Comparison of ENCODE assay signal across 19 mouse cellular contexts in the genomic region with DNA sequence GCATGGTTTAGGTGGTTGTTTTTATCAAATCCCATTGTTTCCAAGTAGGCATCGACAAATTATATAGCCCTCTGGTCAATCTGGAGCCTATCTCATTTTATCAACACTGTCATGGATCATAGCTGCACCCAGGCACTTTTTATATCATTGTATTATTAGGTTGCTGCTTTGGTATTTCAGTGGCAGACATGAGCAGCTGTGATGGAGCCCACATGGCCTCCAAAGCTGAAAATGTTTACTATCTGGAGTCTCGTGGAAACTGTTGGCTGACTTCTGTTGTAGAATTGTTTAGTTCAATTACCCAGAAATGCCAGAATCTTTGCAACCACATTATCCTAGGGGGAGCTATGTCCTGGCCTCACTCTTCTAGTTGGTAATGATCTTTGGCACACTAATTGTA.
DNase-seq lines count a peak whose midpoint lies in the region; ATAC-seq and TF ChIP-seq lines count a peak whose summit lies in the region.
"Had no signal": no experiment of that assay in that cellular context is flagged by ENCODE, and none has a peak within 500 bp of the region (broad histone marks: within the 10 kb centered on the region; RNA-seq: fewer than 3 reads in every experiment).

No protein-coding gene starts in this region.

- H3K9me3 ChIP-seq in liver, embryonic 12.5 days (replicated peaks) = no peaks in the 10 kb centered on the region
- H3K9me3 ChIP-seq in lung, postnatal 0 days (ENCODE audit: low read length) = no peaks in the 10 kb centered on the region
- no peaks in the 10 kb centered on the region for H3K9me3 ChIP-seq in stomach, embryonic 14.5 days (ENCODE audit: control insufficient read depth, low read depth, low read length)
- H3K9me3 ChIP-seq: embryonic facial prominence, embryonic 15.5 days; forebrain, embryonic 10.5 days; limb, embryonic 12.5 days; liver, embryonic 15.5 days; megakaryocyte, embryonic 14.5 days had no signal

- intact Hi-C loops in heart, postnatal 10 days (cut with DNase I) = no loop called here

- H3K27ac ChIP-seq in liver, adult 2 months (replicated peaks; ENCODE audit: insufficient read depth, low read depth, low read length) = no peak overlapping the region
- H3K27ac ChIP-seq in liver, embryonic 12.5 days = no peak overlapping the region
- no peak overlapping the region for H3K27ac ChIP-seq in lung, postnatal 0 days (ENCODE audit: low read length)
- peak overlapping the region; percentile 39; the same call in 1 of the 2 replicates for H3K27ac ChIP-seq in stomach, embryonic 14.5 days (ENCODE audit: low read length)
- H3K27ac ChIP-seq: embryonic facial prominence, embryonic 15.5 days; forebrain, embryonic 10.5 days; heart, adult 2 months; limb, embryonic 12.5 days; liver, embryonic 15.5 days had no signal

- TF ChIP-seq CTCF in liver, adult 2 months (IDR thresholded peaks at IDR 0.05; ENCODE audit: low read depth, low read length) = no peak
- peak; percentile 32; the same call in 1 of the 2 replicates for TF ChIP-seq CTCF in lung, postnatal 0 days (IDR thresholded peaks at IDR 0.05)

- no peak for TF ChIP-seq EP300 in lung, postnatal 0 days (IDR thresholded peaks at IDR 0.05)

- TF ChIP-seq POLR2A in liver, adult 2 months (IDR thresholded peaks at IDR 0.05; ENCODE audit: extremely low read depth, insufficient read depth, low read length) = no peak

- H3K79me2 ChIP-seq in liver, adult 2 months (ENCODE audit: control insufficient read depth, insufficient read depth, low read length) = no peaks in the 10 kb centered on the region

- no peak overlapping the region for H3K4me2 ChIP-seq in liver, embryonic 12.5 days
- H3K4me2 ChIP-seq in lung, postnatal 0 days (replicated peaks; ENCODE audit: low read depth, low read length) = no peak overlapping the region
- H3K4me2 ChIP-seq in stomach, embryonic 14.5 days (replicated peaks; ENCODE audit: low read depth, low read length) = no peak overlapping the region
- H3K4me2 ChIP-seq: embryonic facial prominence, embryonic 15.5 days; limb, embryonic 12.5 days; liver, embryonic 15.5 days had no signal

- no peaks in the 10 kb centered on the region for H3K27me3 ChIP-seq in liver, adult 2 months (ENCODE audit: control insufficient read depth, insufficient read depth, low read length)
- H3K27me3 ChIP-seq in liver, embryonic 12.5 days (replicated peaks) = no peaks in the 10 kb centered on the region
- H3K27me3 ChIP-seq in lung, postnatal 0 days (replicated peaks; ENCODE audit: insufficient read depth, low read length) = no peaks in the 10 kb centered on the region
- H3K27me3 ChIP-seq in stomach, embryonic 14.5 days (ENCODE audit: control insufficient read depth, insufficient read depth, low read length) = no peaks in the 10 kb centered on the region
- H3K27me3 ChIP-seq: embryonic facial prominence, embryonic 15.5 days; limb, embryonic 12.5 days; liver, embryonic 15.5 days; megakaryocyte, embryonic 14.5 days had no signal

- ATAC-seq in liver, embryonic 12.5 days = no peak
- ATAC-seq in lung, postnatal 0 days = peak; percentile 58; the same call in 1 of the 2 replicates
- ATAC-seq in stomach, embryonic 14.5 days (ENCODE audit: insufficient number of reproducible peaks, insufficient read depth, low FRiP score, low read depth) = peak; percentile 65; the same call in 1 of the 2 replicates

- no peak overlapping the region for H3K4me3 ChIP-seq in liver, adult 2 months (ENCODE audit: insufficient read depth, low read depth, low read length)
- H3K4me3 ChIP-seq in liver, embryonic 12.5 days = no peak overlapping the region
- H3K4me3 ChIP-seq in lung, postnatal 0 days (ENCODE audit: low read depth, low read length) = no peak overlapping the region
- H3K4me3 ChIP-seq in stomach, embryonic 14.5 days (ENCODE audit: low read depth, low read length) = no peak overlapping the region
- H3K4me3 ChIP-seq: embryonic facial prominence, embryonic 15.5 days; forebrain, embryonic 10.5 days; heart, adult 2 months; limb, embryonic 12.5 days; liver, embryonic 15.5 days; megakaryocyte, embryonic 14.5 days had no signal

- no peaks in the 10 kb centered on the region for H3K36me3 ChIP-seq in liver, adult 2 months (ENCODE audit: control insufficient read depth, insufficient read depth, low read length)
- no peaks in the 10 kb centered on the region for H3K36me3 ChIP-seq in liver, embryonic 12.5 days
- no peaks in the 10 kb centered on the region for H3K36me3 ChIP-seq in lung, postnatal 0 days (ENCODE audit: insufficient read depth, low read length)
- H3K36me3 ChIP-seq in stomach, embryonic 14.5 days (ENCODE audit: control insufficient read depth, insufficient read depth, low read length) = no peaks in the 10 kb centered on the region
- H3K36me3 ChIP-seq: embryonic facial prominence, embryonic 15.5 days; forebrain, embryonic 10.5 days; limb, embryonic 12.5 days; liver, embryonic 15.5 days had no signal

- no peak overlapping the region for H3K9ac ChIP-seq in liver, adult 2 months (ENCODE audit: low read depth, low read length)
- H3K9ac ChIP-seq in liver, embryonic 12.5 days = no peak overlapping the region
- no peak overlapping the region for H3K9ac ChIP-seq in lung, postnatal 0 days (replicated peaks; ENCODE audit: low read depth)
- no peak overlapping the region for H3K9ac ChIP-seq in stomach, embryonic 14.5 days (replicated peaks; ENCODE audit: low read depth, low read length)
- H3K9ac ChIP-seq: embryonic facial prominence, embryonic 15.5 days; limb, embryonic 12.5 days; liver, embryonic 15.5 days had no signal

- DNase-seq in heart, postnatal 10 days = peak; percentile 8 to 12
- DNase-seq in heart, adult 8-10 months (ENCODE audit: low spot score) = no peak
- peak; percentile 25 for DNase-seq in liver, adult 2 months (ENCODE audit: extremely low read depth, low read depth, low spot score)
- peak; percentile 14 for DNase-seq in lung, postnatal 0 days (ENCODE audit: low spot score)
- no peak for DNase-seq in spleen, postnatal 14 days (ENCODE audit: low spot score in 2 of 2)
- no peak for DNase-seq in spleen, postnatal 10 days (ENCODE audit: low spot score in 2 of 2)
- DNase-seq: adrenal gland, postnatal 25 days; cerebellum, adult 9-10 months; heart, adult 2 months; kidney, adult 11 months; spleen, adult 18-20 months; thymus, adult 18-20 months had no signal

- WGBS in liver, adult 2 months = 55% methylated on average over 2 of the region's 2 CpGs
- 61% methylated on average over 2 of the region's 2 CpGs for WGBS in liver, embryonic 12.5 days (ENCODE audit: insufficient replicate concordance)
- 32% methylated on average over 2 of the region's 2 CpGs for WGBS in lung, postnatal 0 days
- 27% methylated on average over 2 of the region's 2 CpGs for WGBS in stomach, embryonic 14.5 days

- no peaks in the 10 kb centered on the region for H3K4me1 ChIP-seq in liver, adult 2 months (ENCODE audit: control insufficient read depth, insufficient read depth, low read length)
- H3K4me1 ChIP-seq in liver, embryonic 12.5 days = no peaks in the 10 kb centered on the region
- no peaks in the 10 kb centered on the region for H3K4me1 ChIP-seq in lung, postnatal 0 days (ENCODE audit: insufficient read depth, low read depth, low read length)
- 0 out of 2 replicates have a peak, but pooled peaks cover 2% of the 10 kb centered on the region for H3K4me1 ChIP-seq in stomach, embryonic 14.5 days (ENCODE audit: control insufficient read depth, insufficient read depth, low read length)
- H3K4me1 ChIP-seq: embryonic facial prominence, embryonic 15.5 days; liver, embryonic 15.5 days; megakaryocyte, embryonic 14.5 days had no signal

Comparison
In these comparisons a context has a peak if more than half of its experiments do, and no peak if none do; other contexts are left out.
1. DNase-seq: peak in heart, postnatal 10 days (2 of 2), liver, adult 2 months (single experiment) and lung, postnatal 0 days (single experiment); none in heart, adult 8-10 months (single experiment), spleen, postnatal 14 days (0 of 2) and spleen, postnatal 10 days (0 of 2).